Mouse (Mus musculus) cerebellum, adult 2 months (tissue): ENCODE measurements at regions not wholly inside any gene's neighbourhood (a gene's known extent, or its start where the extent isn't known, plus 50 kb on each side); places are given as distances from the start of the nearest gene placed in this dataset.

Source experiments
- CTCF ChIP-seq: fragments of 200-500 bp; IDR thresholded peaks from 2 replicates; pipeline ENCODE4 v1.5.1; 2011; ENCODE audit warnings: low read depth, mild to moderate bottlenecking, control low read depth, low read length, moderate library complexity, borderline replicate concordance; ENCODE audit not compliant: insufficient read depth
- POLR2A ChIP-seq: fragments of 200-500 bp; IDR thresholded peaks from 2 replicates; pipeline ENCODE4 v1.6.1; 2011; ENCODE audit warnings: low read length, control low read depth, borderline replicate concordance; ENCODE audit not compliant: insufficient read depth

- TF ChIP-seq CTCF, result no peak
- no peak for TF ChIP-seq POLR2A
Measured at GRCm38 (mm10) chr2:160537319-160537719, 108.4 kb upstream of the Top1 start.
